Mouse (Mus musculus): ENCODE data around the gene Lrrc58.

Lrrc58 gene

DNA sequence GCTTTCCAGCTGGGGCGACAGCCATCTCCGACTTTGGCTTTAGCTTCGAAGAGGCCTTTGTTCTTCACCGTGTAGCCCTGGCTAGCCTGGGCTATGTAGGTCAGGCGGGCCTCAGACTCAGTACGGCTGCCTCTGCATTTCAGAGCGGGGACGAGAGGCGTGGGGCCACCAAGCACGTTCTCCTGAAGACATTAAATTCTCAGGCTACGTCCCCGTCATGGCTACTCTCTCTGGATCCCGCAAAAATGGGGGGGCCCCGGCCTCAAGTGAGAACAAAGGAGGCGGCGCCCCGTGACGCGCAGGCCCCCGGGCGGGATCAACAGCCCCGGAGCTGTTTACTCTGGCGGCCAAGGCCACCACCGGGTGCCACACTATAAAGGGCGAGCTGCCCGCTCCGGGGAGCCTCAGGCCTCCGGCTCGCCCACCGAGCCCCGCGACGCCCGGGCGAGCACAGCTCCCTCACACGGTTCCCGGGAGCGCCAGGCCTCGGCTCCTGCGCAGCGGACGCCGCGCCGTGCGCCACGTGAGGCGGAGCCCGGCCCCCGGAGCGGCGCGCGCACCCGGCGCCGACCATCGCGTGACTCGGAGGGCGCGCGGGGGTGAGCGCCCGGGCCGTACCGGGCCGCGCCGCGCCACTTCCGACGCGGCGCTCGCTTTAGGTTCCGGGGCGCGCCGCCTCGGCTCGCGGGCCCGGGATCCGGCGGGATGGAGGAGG is at the start of gene Lrrc58:
Gene Lrrc58 (plus strand): TSS at position 599 of the 715 bp plus-strand sequence.
- in situ Hi-C loops (cut with MboI; ENCODE audit: low pct_unique_long_range_greater_than_20kb in 1 of 2, low sequenced_read_pairs in 2 of 2, unreplicated experiment in 1 of 2), result no loop called here

GRCm38 (mm10) chr16:37823949-37824348 is 44.2 kb upstream of the Lrrc58 start:
- in situ Hi-C loops (cut with MboI; ENCODE audit: low pct_unique_long_range_greater_than_20kb in 1 of 2, low sequenced_read_pairs in 2 of 2, unreplicated experiment in 1 of 2), result no loop called here

GRCm38 (mm10) chr16:37824778-37825505 is 43.2 kb upstream of the Lrrc58 start:
- in situ Hi-C loops (cut with MboI; ENCODE audit: low pct_unique_long_range_greater_than_20kb in 1 of 2, low sequenced_read_pairs in 2 of 2, unreplicated experiment in 1 of 2), result no loop called here

GRCm38 (mm10) chr16:37826286-37826685 is 41.9 kb upstream of the Lrrc58 start:
- in situ Hi-C loops (cut with MboI; ENCODE audit: low pct_unique_long_range_greater_than_20kb in 1 of 2, low sequenced_read_pairs in 2 of 2, unreplicated experiment in 1 of 2), result no loop called here

DNA sequence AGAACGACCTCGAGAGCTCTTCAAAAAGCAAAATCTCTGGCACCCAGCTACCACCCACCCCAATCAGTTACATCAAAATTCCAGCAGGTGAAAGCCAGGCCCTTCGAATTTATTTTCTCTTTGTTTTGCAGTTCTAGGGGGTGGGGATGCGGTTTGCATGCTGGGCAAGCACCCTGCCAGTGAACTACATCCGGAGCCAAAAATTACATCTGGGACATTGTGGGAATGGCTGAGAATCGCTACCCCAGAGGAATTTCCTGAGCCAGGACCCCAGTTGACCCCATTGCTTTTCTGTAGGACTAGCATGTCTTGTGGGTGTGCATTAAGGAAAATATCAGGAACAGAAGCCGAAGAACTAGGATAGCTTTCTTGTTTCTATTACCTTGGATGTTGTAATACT is 37.1 kb upstream of the Lrrc58 start:
- in situ Hi-C loops (cut with MboI; ENCODE audit: low pct_unique_long_range_greater_than_20kb in 1 of 2, low sequenced_read_pairs in 2 of 2, unreplicated experiment in 1 of 2), result no loop called here

DNA sequence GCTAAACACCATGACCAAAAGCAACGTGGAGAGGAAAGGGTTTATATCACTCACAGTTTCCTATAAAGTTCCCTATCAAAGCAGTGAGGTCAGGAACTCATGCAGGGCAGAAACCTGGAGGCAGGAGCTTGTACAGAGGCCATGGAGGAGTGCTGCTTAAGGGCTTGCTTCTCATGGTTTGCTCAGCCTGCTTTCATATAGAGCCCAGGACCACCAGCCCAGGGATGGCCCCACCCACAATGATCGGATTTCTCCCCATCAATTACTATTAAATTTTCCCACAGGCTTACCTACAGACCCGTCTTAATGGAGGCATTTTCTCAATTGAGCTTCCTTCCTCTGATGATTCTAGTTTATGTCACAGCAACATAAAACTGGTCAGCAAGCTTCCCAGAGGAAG is 30.6 kb upstream of the Lrrc58 start:
- in situ Hi-C loops (cut with MboI; ENCODE audit: low pct_unique_long_range_greater_than_20kb in 1 of 2, low sequenced_read_pairs in 2 of 2, unreplicated experiment in 1 of 2), result no loop called here

- in situ Hi-C loops (cut with MboI; ENCODE audit: low pct_unique_long_range_greater_than_20kb in 1 of 2, low sequenced_read_pairs in 2 of 2, unreplicated experiment in 1 of 2), result no loop called here
Measured at GRCm38 (mm10) chr16:37842439-37842838, 25.8 kb upstream of the Lrrc58 start.

DNA sequence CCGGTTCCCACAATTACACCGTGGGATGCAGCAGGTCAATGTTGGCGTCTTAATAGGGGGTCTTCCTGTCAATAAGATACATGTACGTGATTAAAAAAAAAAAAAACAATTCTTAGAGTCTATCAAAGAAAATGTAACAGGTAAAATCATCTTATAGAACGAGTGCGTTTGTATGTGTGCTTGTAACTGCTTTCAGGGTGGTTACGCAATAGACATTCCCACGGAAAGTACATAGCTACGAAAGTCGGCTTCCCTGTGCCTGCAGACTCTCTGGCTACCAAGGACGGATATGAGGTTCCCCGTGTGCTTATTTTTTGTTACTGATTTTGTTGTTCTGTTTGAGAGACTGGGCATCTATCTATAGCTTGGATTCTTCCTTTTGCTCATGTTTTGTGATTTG is 24.4 kb upstream of the Lrrc58 start:
- in situ Hi-C loops (cut with MboI; ENCODE audit: low pct_unique_long_range_greater_than_20kb in 1 of 2, low sequenced_read_pairs in 2 of 2, unreplicated experiment in 1 of 2), result no loop called here

GRCm38 (mm10) chr16:37845202-37845925 is 22.8 kb upstream of the Lrrc58 start:
- in situ Hi-C loops (cut with MboI; ENCODE audit: low pct_unique_long_range_greater_than_20kb in 1 of 2, low sequenced_read_pairs in 2 of 2, unreplicated experiment in 1 of 2), result no loop called here

DNA sequence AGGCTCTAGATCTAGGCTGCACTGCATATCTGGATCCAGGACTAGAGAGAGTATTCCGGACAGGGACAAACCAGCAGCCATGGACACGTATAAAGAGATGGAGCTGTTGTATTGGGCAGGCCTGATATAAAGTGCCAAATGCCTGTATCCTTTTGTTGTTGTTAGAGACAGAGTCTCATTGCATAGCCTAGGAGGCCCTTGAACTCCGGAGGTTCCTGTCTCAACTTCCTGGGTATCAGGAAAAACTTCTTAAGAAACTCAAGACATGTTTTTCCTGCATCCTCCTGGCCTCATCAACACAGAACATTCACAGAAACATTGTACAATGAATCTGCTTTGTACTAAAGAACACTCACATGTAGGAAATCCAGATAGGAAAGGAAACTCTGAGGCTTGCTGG is 21.1 kb upstream of the Lrrc58 start:
- in situ Hi-C loops (cut with MboI; ENCODE audit: low pct_unique_long_range_greater_than_20kb in 1 of 2, low sequenced_read_pairs in 2 of 2, unreplicated experiment in 1 of 2), result no loop called here

- in situ Hi-C loops (cut with MboI; ENCODE audit: low pct_unique_long_range_greater_than_20kb in 1 of 2, low sequenced_read_pairs in 2 of 2, unreplicated experiment in 1 of 2), result no loop called here
Measured at GRCm38 (mm10) chr16:37851366-37851765, 16.8 kb upstream of the Lrrc58 start.

GRCm38 (mm10) chr16:37853279-37853678 is 14.9 kb upstream of the Lrrc58 start:
- in situ Hi-C loops (cut with MboI; ENCODE audit: low pct_unique_long_range_greater_than_20kb in 1 of 2, low sequenced_read_pairs in 2 of 2, unreplicated experiment in 1 of 2), result no loop called here

DNA sequence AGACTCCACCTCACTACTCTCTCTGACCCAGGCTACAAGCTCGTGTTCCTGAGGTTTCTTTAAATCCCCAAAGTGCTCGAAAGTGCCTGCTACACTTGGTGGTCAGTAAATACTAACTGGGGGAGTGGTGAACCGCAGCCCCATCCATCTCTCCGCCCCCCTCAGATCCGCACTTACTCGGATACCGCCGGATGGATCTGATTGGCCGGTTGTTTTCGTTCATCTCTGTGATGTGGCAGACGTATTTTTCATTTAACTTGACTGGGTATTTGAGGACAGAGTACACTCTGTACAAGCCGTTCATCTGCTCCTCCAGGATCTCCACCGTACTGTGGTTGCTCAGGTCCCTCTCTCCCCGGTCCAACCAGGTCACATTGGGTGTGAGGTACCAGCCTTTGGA is 14.1 kb upstream of the Lrrc58 start:
- in situ Hi-C loops (cut with MboI; ENCODE audit: low pct_unique_long_range_greater_than_20kb in 1 of 2, low sequenced_read_pairs in 2 of 2, unreplicated experiment in 1 of 2), result no loop called here

DNA sequence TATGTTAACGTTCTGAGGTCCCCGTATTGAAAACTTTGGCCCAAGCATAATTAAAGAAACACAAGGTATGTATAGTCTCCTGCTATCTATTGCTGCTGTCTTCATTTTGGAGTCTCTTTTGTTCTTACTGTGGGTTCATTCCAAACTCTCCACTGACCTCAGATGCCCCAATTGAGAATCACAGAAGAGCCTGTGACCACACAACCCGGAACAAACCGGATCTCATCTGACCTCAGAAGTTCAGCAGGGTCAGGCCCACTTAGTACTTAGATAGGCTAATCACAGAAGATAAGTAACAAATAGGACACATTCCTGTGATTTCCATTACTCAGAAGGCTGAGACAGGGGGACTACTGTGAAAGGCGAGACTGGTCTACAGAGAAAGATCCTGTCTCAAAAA is 13.6 kb upstream of the Lrrc58 start:
- in situ Hi-C loops (cut with MboI; ENCODE audit: low pct_unique_long_range_greater_than_20kb in 1 of 2, low sequenced_read_pairs in 2 of 2, unreplicated experiment in 1 of 2), result no loop called here

DNA sequence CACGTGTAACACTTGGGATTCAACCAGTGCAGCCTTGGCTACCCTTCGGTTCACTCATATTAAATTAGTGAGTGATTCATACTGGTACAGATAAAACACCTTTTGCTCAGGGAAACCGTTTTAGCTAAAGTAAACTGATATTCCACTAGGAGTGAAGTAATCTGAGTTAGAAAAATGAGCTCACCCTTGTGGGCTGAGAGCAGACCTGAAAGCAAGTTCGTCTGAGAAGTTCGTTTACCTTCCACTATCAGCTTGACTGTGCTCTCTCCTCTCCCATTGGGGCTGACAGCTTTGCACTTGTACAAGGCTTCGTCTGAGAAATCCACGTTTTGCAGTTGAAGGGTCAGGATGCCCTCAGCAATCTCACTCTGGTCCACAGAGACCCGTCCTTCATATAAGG is 12.6 kb upstream of the Lrrc58 start:
- in situ Hi-C loops (cut with MboI; ENCODE audit: low pct_unique_long_range_greater_than_20kb in 1 of 2, low sequenced_read_pairs in 2 of 2, unreplicated experiment in 1 of 2), result no loop called here

- in situ Hi-C loops (cut with MboI; ENCODE audit: low pct_unique_long_range_greater_than_20kb in 1 of 2, low sequenced_read_pairs in 2 of 2, unreplicated experiment in 1 of 2), result no loop called here
Measured at GRCm38 (mm10) chr16:37856327-37856726, 11.9 kb upstream of the Lrrc58 start.

DNA sequence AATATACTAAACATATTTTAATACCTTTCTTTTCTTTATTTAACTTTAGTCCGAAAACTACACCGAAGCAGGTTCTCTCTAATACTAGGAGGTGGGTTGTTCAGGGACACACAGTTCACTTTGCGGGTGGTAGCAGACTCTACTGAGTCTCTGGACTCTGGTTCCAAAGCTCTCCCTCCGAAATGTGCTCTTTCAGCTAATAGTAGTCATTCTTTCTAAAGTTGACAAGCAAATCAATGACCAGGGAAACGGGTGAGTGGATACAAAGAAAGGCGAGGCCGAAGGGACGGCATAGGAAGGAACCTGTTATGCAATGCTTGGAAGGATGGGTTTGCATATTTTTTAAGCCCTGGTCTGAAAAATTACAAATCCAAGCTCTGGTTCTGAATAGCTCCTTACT is 10.7 kb upstream of the Lrrc58 start:
- in situ Hi-C loops (cut with MboI; ENCODE audit: low pct_unique_long_range_greater_than_20kb in 1 of 2, low sequenced_read_pairs in 2 of 2, unreplicated experiment in 1 of 2), result no loop called here

DNA sequence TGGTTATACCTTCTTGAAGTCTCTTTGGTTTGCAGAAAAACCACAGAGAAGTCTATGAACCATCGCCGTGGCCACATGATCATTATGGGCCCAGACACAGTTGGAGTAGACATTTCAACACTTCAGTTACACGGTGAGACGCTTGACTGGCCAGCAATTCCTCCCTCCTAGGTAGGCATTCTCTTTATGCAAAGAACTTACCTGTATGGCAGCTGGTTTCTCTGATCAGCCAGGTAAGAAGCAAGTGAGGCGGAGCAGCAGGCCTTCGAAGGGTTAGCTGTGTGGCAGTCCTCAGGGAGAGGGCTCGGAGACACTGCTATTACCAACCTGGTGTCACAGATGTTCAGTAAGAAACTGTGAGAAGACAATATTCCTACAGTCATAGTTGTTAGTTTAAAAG is 8.0 kb upstream of the Lrrc58 start:
- in situ Hi-C loops (cut with MboI; ENCODE audit: low pct_unique_long_range_greater_than_20kb in 1 of 2, low sequenced_read_pairs in 2 of 2, unreplicated experiment in 1 of 2), result no loop called here

DNA sequence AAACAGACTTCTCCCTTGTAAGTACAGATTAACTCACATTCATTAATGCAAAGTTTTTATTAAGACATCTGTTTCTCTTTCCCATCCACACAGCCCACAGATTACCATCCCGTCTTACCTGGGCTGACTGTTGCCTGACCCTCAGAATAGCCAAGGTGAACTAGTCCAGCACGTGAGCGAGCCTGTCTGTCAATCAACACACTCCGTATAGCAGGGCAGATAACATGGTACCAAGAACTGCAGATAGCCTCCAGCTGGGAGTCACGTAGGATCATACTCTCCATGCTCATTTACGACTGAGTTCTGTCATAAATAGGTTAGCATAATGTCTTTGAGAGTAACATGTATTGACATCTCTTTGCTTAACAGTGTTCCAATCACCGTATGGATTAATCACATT is 7.2 kb upstream of the Lrrc58 start, which contains the start of gene Gm36028:
Gene Gm36028 (minus strand): TSS at position 118 of the 400 bp plus-strand sequence.
- in situ Hi-C loops (cut with MboI; ENCODE audit: low pct_unique_long_range_greater_than_20kb in 1 of 2, low sequenced_read_pairs in 2 of 2, unreplicated experiment in 1 of 2), result no loop called here
